Mouse (Mus musculus): Measurements from ENCODE around the gene Cish. TPM values are rescaled to one million over a fixed set of nuclear protein-coding genes. Genes with fewer than 3 reads are reported as not detected.
A peak's percentile ranks its signal among the peaks of the same experiment; 100 is the strongest.

The Cish gene
- polyA plus RNA-seq (2015; fragmentation: Nextera tagmentation; extraction: Ambion mirVana), result 17.2 and 18.7 TPM in 2 replicates

GRCm38 (mm10) chr9:107296016-107296040 is at the start of gene Cish:
Gene Cish (plus strand): TSS chr9:107296026.
- H3K4me2 ChIP-seq, result peak within 1 kb of the TSS; percentile 91
- H3K27ac ChIP-seq (replicated peaks), result peak within 1 kb of the TSS; percentile 89
- peak within 1 kb of the TSS; percentile 72 for H3K4me3 ChIP-seq
- peaks cover 43% of the 10 kb centered on the region for H3K4me1 ChIP-seq
- H3K9me3 ChIP-seq, result no peaks in the 10 kb centered on the region
- H3K36me3 ChIP-seq, result peaks cover 11% of the 10 kb centered on the region
- H3K27me3 ChIP-seq (replicated peaks), result peaks cover 20% of the 10 kb centered on the region
- peak within 1 kb of the TSS; percentile 89 for H3K9ac ChIP-seq
- ATAC-seq (ENCODE audit: extremely low read depth, insufficient number of reproducible peaks, low FRiP score, low TSS enrichment), result no peak

GRCm38 (mm10) chr9:107246170-107246569 is 49.7 kb upstream of the Cish start:
- no peak overlapping the region for H3K27ac ChIP-seq (replicated peaks)
- H3K27me3 ChIP-seq (replicated peaks), result peaks cover 29% of the 10 kb centered on the region
- no peak for ATAC-seq (ENCODE audit: extremely low read depth, insufficient number of reproducible peaks, low FRiP score, low TSS enrichment)
- H3K36me3 ChIP-seq, result no peaks in the 10 kb centered on the region
- no peaks in the 10 kb centered on the region for H3K4me1 ChIP-seq
- H3K4me3 ChIP-seq, result no peak overlapping the region
- no peaks in the 10 kb centered on the region for H3K9me3 ChIP-seq
- WGBS, result 49% methylated on average over 4 of the region's 4 CpGs
- no peak overlapping the region for H3K4me2 ChIP-seq
- no peak overlapping the region for H3K9ac ChIP-seq

- H3K36me3 ChIP-seq, result no peaks in the 10 kb centered on the region
- no peak for ATAC-seq (ENCODE audit: extremely low read depth, insufficient number of reproducible peaks, low FRiP score, low TSS enrichment)
- no peak overlapping the region for H3K4me2 ChIP-seq
- no peak overlapping the region for H3K27ac ChIP-seq (replicated peaks)
- no peaks in the 10 kb centered on the region for H3K9me3 ChIP-seq
- H3K9ac ChIP-seq, result no peak overlapping the region
- H3K4me3 ChIP-seq, result no peak overlapping the region
- peaks cover 18% of the 10 kb centered on the region for H3K4me1 ChIP-seq
- peaks cover 21% of the 10 kb centered on the region for H3K27me3 ChIP-seq (replicated peaks)
- WGBS, result 60% methylated on average over 6 of the region's 6 CpGs
These were observed 46.7 kb upstream of the Cish start for GRCm38 (mm10) chr9:107249154-107249553.

GRCm38 (mm10) chr9:107250416-107251337 is 45.1 kb upstream of the Cish start:
- no peak for ATAC-seq (ENCODE audit: extremely low read depth, insufficient number of reproducible peaks, low FRiP score, low TSS enrichment)
- Histone ChIP-seq H3K27ac (replicated peaks) (no peak overlapping the region), H3K4me3 (no peak overlapping the region), H3K36me3 (no peaks in the 10 kb centered on the region), H3K9me3 (no peaks in the 10 kb centered on the region), H3K4me1 (peaks cover 31% of the 10 kb centered on the region), H3K9ac (no peak overlapping the region), H3K27me3 (replicated peaks) (peaks cover 21% of the 10 kb centered on the region), H3K4me2 (no peak overlapping the region)
- 70% methylated on average over 14 of the region's 14 CpGs for WGBS

DNA sequence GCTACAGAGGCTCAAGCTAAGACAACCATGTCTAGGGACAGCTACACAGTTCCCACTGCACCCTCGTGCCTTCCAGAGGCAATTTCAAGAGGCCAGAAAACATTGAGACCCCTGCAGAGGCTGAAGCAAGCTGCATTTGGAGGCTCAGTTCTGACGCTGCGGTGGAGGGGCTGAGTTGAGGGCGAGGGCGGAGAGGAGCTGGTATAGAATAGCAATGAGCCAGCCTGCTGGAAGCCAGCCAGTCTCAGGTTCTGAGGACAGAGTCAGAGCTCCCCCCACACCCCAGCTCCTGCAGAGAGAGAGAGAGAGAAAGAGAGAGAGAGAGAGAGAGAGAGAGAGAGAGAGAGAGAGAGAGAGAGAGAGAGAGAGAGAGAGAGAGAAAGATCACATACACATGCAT is 43.7 kb upstream of the Cish start:
- ATAC-seq (ENCODE audit: extremely low read depth, insufficient number of reproducible peaks, low FRiP score, low TSS enrichment), result no peak
- 18% methylated on average over 5 of the region's 5 CpGs for WGBS
- H3K4me2 ChIP-seq, result peak overlapping the region; percentile 24

DNA sequence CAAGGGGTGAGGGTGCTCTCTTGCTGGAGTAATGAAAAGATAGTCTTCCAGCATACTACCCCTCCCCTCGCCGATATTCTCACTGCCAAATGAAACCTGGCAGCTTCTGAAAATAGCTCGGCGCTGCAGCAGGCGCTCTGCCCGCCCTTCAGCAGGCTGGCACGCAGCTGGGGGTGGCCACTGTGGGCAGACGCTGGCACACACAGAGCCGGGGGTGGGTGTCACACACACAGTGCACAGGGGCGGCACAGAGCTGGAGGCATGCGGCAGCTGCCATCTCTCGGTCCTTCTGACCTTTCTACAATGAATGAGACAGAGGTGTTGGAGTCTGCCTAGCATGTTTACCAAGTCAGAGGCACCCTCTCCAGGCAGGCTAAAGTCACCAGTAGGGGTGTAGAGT is 41.4 kb upstream of the Cish start:
- Histone ChIP-seq H3K4me3 (peak overlapping the region; percentile 17; the same call in 1 of the 2 replicates), H3K27me3 (replicated peaks) (peaks cover 11% of the 10 kb centered on the region), H3K9me3 (no peaks in the 10 kb centered on the region), H3K4me1 (peaks cover 37% of the 10 kb centered on the region), H3K27ac (replicated peaks) (peak overlapping the region; percentile 20; the same call in 1 of the 2 replicates), H3K36me3 (no peaks in the 10 kb centered on the region), H3K9ac (peak overlapping the region; percentile 44; the same call in 1 of the 2 replicates), H3K4me2 (peak overlapping the region; percentile 55)
- WGBS, result 56% methylated on average over 12 of the region's 12 CpGs
- ATAC-seq (ENCODE audit: extremely low read depth, insufficient number of reproducible peaks, low FRiP score, low TSS enrichment), result no peak

More for the DNA sequence above, 43.7 kb upstream of the Cish start:
- Histone ChIP-seq H3K27me3 (replicated peaks) (peaks cover 16% of the 10 kb centered on the region), H3K4me3 (no peak overlapping the region), H3K9me3 (no peaks in the 10 kb centered on the region), H3K36me3 (no peaks in the 10 kb centered on the region), H3K9ac (peak overlapping the region; percentile 58; the same call in 1 of the 2 replicates), H3K4me1 (peaks cover 31% of the 10 kb centered on the region), H3K27ac (replicated peaks) (no peak overlapping the region)

GRCm38 (mm10) chr9:107254925-107255324 is 40.9 kb upstream of the Cish start:
- no peak for ATAC-seq (ENCODE audit: extremely low read depth, insufficient number of reproducible peaks, low FRiP score, low TSS enrichment)
- peak overlapping the region; percentile 20; the same call in 1 of the 2 replicates for H3K27ac ChIP-seq (replicated peaks)
- H3K9me3 ChIP-seq, result no peaks in the 10 kb centered on the region
- H3K4me2 ChIP-seq, result peak overlapping the region; percentile 55
- H3K36me3 ChIP-seq, result no peaks in the 10 kb centered on the region
- 65% methylated on average over 3 of the region's 3 CpGs for WGBS
- peaks cover 11% of the 10 kb centered on the region for H3K27me3 ChIP-seq (replicated peaks)
- 0 out of 2 replicates have a peak overlapping the region, but pooled peaks have one; percentile 30 for H3K9ac ChIP-seq
- H3K4me1 ChIP-seq, result peaks cover 42% of the 10 kb centered on the region
- no peak overlapping the region for H3K4me3 ChIP-seq

- Histone ChIP-seq H3K27ac (replicated peaks) (no peak overlapping the region), H3K4me1 (peaks cover 48% of the 10 kb centered on the region), H3K36me3 (no peaks in the 10 kb centered on the region), H3K27me3 (replicated peaks) (peaks cover 6% of the 10 kb centered on the region; the same call in 1 of the 2 replicates), H3K9ac (no peak overlapping the region), H3K9me3 (no peaks in the 10 kb centered on the region), H3K4me2 (no peak overlapping the region), H3K4me3 (no peak overlapping the region)
- no peak for ATAC-seq (ENCODE audit: extremely low read depth, insufficient number of reproducible peaks, low FRiP score, low TSS enrichment)
- WGBS, result 69% methylated on average over 3 of the region's 3 CpGs
These were observed 40.2 kb upstream of the Cish start for GRCm38 (mm10) chr9:107255596-107255995.

DNA sequence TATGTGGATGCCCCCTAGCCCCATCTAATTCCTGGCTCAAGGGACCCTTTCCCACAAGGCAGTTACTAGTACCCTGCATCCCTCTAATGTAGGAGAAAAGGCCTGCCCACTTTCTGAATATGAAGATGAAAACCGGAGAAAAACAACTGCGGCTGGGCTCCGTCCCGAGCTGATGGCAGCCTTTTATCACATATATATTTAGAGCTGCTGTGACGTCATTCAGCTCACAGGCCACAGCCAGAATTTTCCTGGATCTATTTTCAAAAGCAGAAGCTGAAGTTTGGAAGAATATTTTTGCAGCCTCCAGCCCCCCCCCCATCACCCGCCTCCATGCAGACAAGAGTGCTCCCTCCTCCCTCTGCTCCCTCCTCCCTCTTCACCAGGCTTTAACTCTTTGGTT is 36.3 kb upstream of the Cish start:
- Histone ChIP-seq H3K36me3 (no peaks in the 10 kb centered on the region), H3K27ac (replicated peaks) (peak overlapping the region; percentile 77), H3K9ac (peak overlapping the region; percentile 41; the same call in 1 of the 2 replicates), H3K27me3 (replicated peaks) (peaks cover 8% of the 10 kb centered on the region), H3K4me3 (no peak overlapping the region), H3K4me1 (peaks cover 29% of the 10 kb centered on the region), H3K9me3 (no peaks in the 10 kb centered on the region), H3K4me2 (peak overlapping the region; percentile 48)
- no peak for ATAC-seq (ENCODE audit: extremely low read depth, insufficient number of reproducible peaks, low FRiP score, low TSS enrichment)
- 12% methylated on average over 6 of the region's 6 CpGs for WGBS

- Histone ChIP-seq H3K27ac (replicated peaks) (no peak overlapping the region), H3K9ac (peak overlapping the region; percentile 33; the same call in 1 of the 2 replicates)
- 69% methylated on average over 2 of the region's 2 CpGs for WGBS
These were observed 35.4 kb upstream of the Cish start for GRCm38 (mm10) chr9:107260429-107260828.

DNA sequence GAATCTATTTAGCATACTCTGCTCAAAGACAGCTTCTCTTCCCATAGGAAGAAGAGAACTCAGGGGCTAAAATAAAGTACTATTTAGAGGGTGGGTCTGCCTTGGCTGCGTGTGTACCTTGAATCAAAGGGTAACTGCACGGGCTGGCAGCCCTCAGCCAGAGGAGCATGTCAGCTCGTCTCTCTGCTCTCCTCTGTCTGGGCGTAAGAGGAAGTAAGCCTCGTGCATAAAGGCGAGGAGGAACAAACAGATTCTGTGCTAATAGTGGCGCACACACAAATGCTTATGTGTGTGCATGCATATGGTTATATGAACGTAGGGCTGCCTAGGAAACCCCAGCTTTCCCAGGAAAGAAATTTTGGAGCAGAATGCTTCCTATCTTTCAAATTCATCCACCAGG is 35.0 kb upstream of the Cish start:
- 64% methylated on average over 8 of the region's 8 CpGs for WGBS
- H3K36me3 ChIP-seq, result no peaks in the 10 kb centered on the region
- H3K9me3 ChIP-seq, result no peaks in the 10 kb centered on the region
- H3K4me3 ChIP-seq, result no peak overlapping the region
- ATAC-seq (ENCODE audit: extremely low read depth, insufficient number of reproducible peaks, low FRiP score, low TSS enrichment), result no peak
- no peak overlapping the region for H3K4me2 ChIP-seq
- peaks cover 9% of the 10 kb centered on the region for H3K27me3 ChIP-seq (replicated peaks)
- H3K4me1 ChIP-seq, result peaks cover 20% of the 10 kb centered on the region
- no peak overlapping the region for H3K27ac ChIP-seq (replicated peaks)
- peak overlapping the region; percentile 33; the same call in 1 of the 2 replicates for H3K9ac ChIP-seq

More at GRCm38 (mm10) chr9:107260429-107260828, 35.4 kb upstream of the Cish start:
- H3K36me3 ChIP-seq, result no peaks in the 10 kb centered on the region
- peaks cover 20% of the 10 kb centered on the region for H3K4me1 ChIP-seq
- H3K4me2 ChIP-seq, result no peak overlapping the region
- H3K27me3 ChIP-seq (replicated peaks), result peaks cover 8% of the 10 kb centered on the region
- no peak overlapping the region for H3K4me3 ChIP-seq
- no peak for ATAC-seq (ENCODE audit: extremely low read depth, insufficient number of reproducible peaks, low FRiP score, low TSS enrichment)
- no peaks in the 10 kb centered on the region for H3K9me3 ChIP-seq

DNA sequence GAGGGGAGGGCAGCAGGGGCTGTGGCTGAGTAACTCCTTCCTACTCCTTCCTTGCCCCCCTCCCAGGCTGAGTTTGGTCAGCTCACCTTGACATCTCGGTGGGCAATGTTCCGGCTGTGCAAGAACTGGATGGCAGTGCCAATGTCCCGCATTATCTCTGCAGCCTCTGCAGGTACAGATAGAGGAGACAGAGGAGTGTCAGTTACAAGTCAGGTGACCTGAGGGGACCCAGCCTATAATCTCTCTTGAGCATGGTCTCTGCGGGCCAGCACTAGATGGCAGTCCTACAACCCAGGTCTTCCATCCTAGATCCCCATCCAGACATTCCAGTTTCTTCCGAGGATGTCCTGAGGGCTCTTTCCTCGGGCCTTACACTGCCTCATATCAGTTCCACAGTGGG is 34.0 kb upstream of the Cish start:
- Histone ChIP-seq H3K36me3 (no peaks in the 10 kb centered on the region), H3K4me2 (no peak overlapping the region), H3K27me3 (replicated peaks) (peaks cover 11% of the 10 kb centered on the region), H3K9ac (no peak overlapping the region), H3K4me3 (no peak overlapping the region), H3K27ac (replicated peaks) (no peak overlapping the region), H3K9me3 (no peaks in the 10 kb centered on the region), H3K4me1 (peaks cover 20% of the 10 kb centered on the region)
- 64% methylated on average over 6 of the region's 6 CpGs for WGBS
- no peak for ATAC-seq (ENCODE audit: extremely low read depth, insufficient number of reproducible peaks, low FRiP score, low TSS enrichment)
